Mouse (Mus musculus): ENCODE measurements at regions not wholly inside any gene's neighbourhood (a gene's known extent, or its start where the extent isn't known, plus 50 kb on each side); places are given as distances from the start of the nearest gene placed in this dataset.

- no peak overlapping the region for H3K4me3 ChIP-seq (ENCODE audit: control insufficient read depth in 1 of 2, insufficient read depth in 1 of 2, low read depth in 2 of 2, low read length in 2 of 2)
- no peak for DNase-seq (ENCODE audit: low read depth, low spot score)
- no peak overlapping the region for H3K27ac ChIP-seq (ENCODE audit: control insufficient read depth, low read depth, low read length)
- no peaks in the 10 kb centered on the region for H3K79me2 ChIP-seq (ENCODE audit: control insufficient read depth, insufficient read depth, low read length, poor library complexity)
- no peak overlapping the region for H3K9ac ChIP-seq (ENCODE audit: control insufficient read depth, low read depth, low read length, poor library complexity, severe bottlenecking)
- no peaks in the 10 kb centered on the region for H3K36me3 ChIP-seq (ENCODE audit: control insufficient read depth in 1 of 2, insufficient read depth in 2 of 2, low read length in 2 of 2)
- no peaks in the 10 kb centered on the region for H3K27me3 ChIP-seq (ENCODE audit: control insufficient read depth in 1 of 2, insufficient read depth in 2 of 2, low read length in 2 of 2)
- TF ChIP-seq EP300 (IDR thresholded peaks at IDR 0.05; ENCODE audit: low read depth in 1 of 2, low read length in 2 of 2) (no peak), POLR2AphosphoS2 (IDR thresholded peaks at IDR 0.05; ENCODE audit: low read length) (no peak), BHLHE40 (IDR thresholded peaks at IDR 0.05; ENCODE audit: borderline replicate concordance, low read depth, low read length) (no peak), POLR2A (IDR thresholded peaks at IDR 0.05; ENCODE audit: control insufficient read depth in 1 of 2, insufficient read depth in 1 of 2, low read depth in 1 of 2, low read length in 2 of 2, poor library complexity in 1 of 2) (no peak), MAFK (IDR thresholded peaks at IDR 0.05; ENCODE audit: borderline replicate concordance, low read depth, low read length) (no peak), CTCF (IDR thresholded peaks at IDR 0.05 in 2 of 3, conservative IDR thresholded peaks at IDR 0.05 in 1 of 3; ENCODE audit: control insufficient read depth in 1 of 3, insufficient read depth in 1 of 3, low read depth in 2 of 3, low read length in 3 of 3, poor library complexity in 1 of 3, severe bottlenecking in 1 of 3) (no peak), UBTF (IDR thresholded peaks at IDR 0.05; ENCODE audit: borderline replicate concordance, insufficient read depth, low read depth, low read length) (no peak), POLR2AphosphoS5 (IDR thresholded peaks at IDR 0.05; ENCODE audit: borderline replicate concordance, low read depth, low read length) (no peak), ZNF384 (IDR thresholded peaks at IDR 0.05; ENCODE audit: low read depth, low read length) (no peak), E2F4 (IDR thresholded peaks at IDR 0.05; ENCODE audit: borderline replicate concordance, low read depth, low read length) (no peak), TAL1 (IDR thresholded peaks at IDR 0.05; ENCODE audit: low read length) (no peak), MXI1 (IDR thresholded peaks at IDR 0.05; ENCODE audit: low read depth, low read length) (no peak)
- no peaks in the 10 kb centered on the region for H3K9me3 ChIP-seq (replicated peaks; ENCODE audit: insufficient read depth, low read length)
- no peaks in the 10 kb centered on the region for H3K4me1 ChIP-seq (ENCODE audit: control insufficient read depth in 1 of 2, insufficient read depth in 2 of 2, low read length in 2 of 2)
These were observed 254.0 kb upstream of the Myt1l start for GRCm38 (mm10) chr12:29274166-29274565.

GRCm38 (mm10) chr12:29275676-29276075 lies 252.5 kb upstream of the Myt1l start:
- no peak overlapping the region for H3K27ac ChIP-seq (ENCODE audit: control insufficient read depth, low read depth, low read length)
- TF ChIP-seq GATA1 (IDR thresholded peaks at IDR 0.05; ENCODE audit: low read depth, low read length) = no peak
- TF ChIP-seq CHD2 (IDR thresholded peaks at IDR 0.05; ENCODE audit: low read length) = no peak
- TF ChIP-seq RAD21 (IDR thresholded peaks at IDR 0.05; ENCODE audit: low read depth, low read length) = no peak
- TF ChIP-seq EP300 (IDR thresholded peaks at IDR 0.05; ENCODE audit: low read depth in 1 of 2, low read length in 2 of 2) = no peak
- no peak for TF ChIP-seq ELF1 (IDR thresholded peaks at IDR 0.05; ENCODE audit: low read depth, low read length)
- TF ChIP-seq USF2 (IDR thresholded peaks at IDR 0.05; ENCODE audit: borderline replicate concordance in 1 of 2, insufficient read depth in 1 of 2, low read depth in 1 of 2, low read length in 2 of 2) = no peak
- TF ChIP-seq E2F4 (IDR thresholded peaks at IDR 0.05; ENCODE audit: borderline replicate concordance, low read depth, low read length) = no peak
- no peak for TF ChIP-seq GABPA (IDR thresholded peaks at IDR 0.05; ENCODE audit: low read depth, low read length)
- TF ChIP-seq MYB (IDR thresholded peaks at IDR 0.05; ENCODE audit: low read depth, low read length) = no peak
- no peak for TF ChIP-seq USF1 (IDR thresholded peaks at IDR 0.05; ENCODE audit: low read depth, low read length)
- no peak for TF ChIP-seq NRF1 (IDR thresholded peaks at IDR 0.05; ENCODE audit: insufficient read depth, low read depth, low read length, poor library complexity, severe bottlenecking)
- no peak for TF ChIP-seq TBP (IDR thresholded peaks at IDR 0.05; ENCODE audit: low read depth, low read length)
- TF ChIP-seq SMC3 (IDR thresholded peaks at IDR 0.05; ENCODE audit: low read depth, low read length) = no peak
- TF ChIP-seq ZKSCAN1 (IDR thresholded peaks at IDR 0.05; ENCODE audit: low read depth, low read length) = no peak
- TF ChIP-seq SIN3A (IDR thresholded peaks at IDR 0.05; ENCODE audit: low read length) = no peak
- no peak for TF ChIP-seq NELFE (IDR thresholded peaks at IDR 0.05; ENCODE audit: low read depth, low read length)
- no peaks in the 10 kb centered on the region for H3K4me1 ChIP-seq (ENCODE audit: control insufficient read depth in 1 of 2, insufficient read depth in 2 of 2, low read length in 2 of 2)
- no peaks in the 10 kb centered on the region for H3K9me3 ChIP-seq (replicated peaks; ENCODE audit: insufficient read depth, low read length)
- no peaks in the 10 kb centered on the region for H3K36me3 ChIP-seq (ENCODE audit: control insufficient read depth in 1 of 2, insufficient read depth in 2 of 2, low read length in 2 of 2)
- no peak overlapping the region for H3K4me3 ChIP-seq (ENCODE audit: control insufficient read depth in 1 of 2, insufficient read depth in 1 of 2, low read depth in 2 of 2, low read length in 2 of 2)
- no peak overlapping the region for H3K9ac ChIP-seq (ENCODE audit: control insufficient read depth, low read depth, low read length, poor library complexity, severe bottlenecking)
- no peaks in the 10 kb centered on the region for H3K27me3 ChIP-seq (ENCODE audit: control insufficient read depth in 1 of 2, insufficient read depth in 2 of 2, low read length in 2 of 2)
- no peak for DNase-seq (ENCODE audit: low read depth, low spot score)
- no peaks in the 10 kb centered on the region for H3K79me2 ChIP-seq (ENCODE audit: control insufficient read depth, insufficient read depth, low read length, poor library complexity)

All from MEL (cell line).